Mouse (Mus musculus): ENCODE measurements at regions not wholly inside any gene's neighbourhood (a gene's known extent, or its start where the extent isn't known, plus 50 kb on each side); places are given as distances from the start of the nearest gene placed in this dataset.

GRCm38 (mm10) chr3:61092031-61092430, 89.4 kb downstream of the P2ry1 start:
- Histone ChIP-seq H3K27me3 (ENCODE audit: control insufficient read depth, insufficient read depth, low read length) (no peaks in the 10 kb centered on the region), H3K4me3 (ENCODE audit: low read depth, low read length) (no peak overlapping the region), H3K9me3 (ENCODE audit: control insufficient read depth, low read length) (no peaks in the 10 kb centered on the region), H3K4me2 (replicated peaks; ENCODE audit: low read depth, low read length) (no peak overlapping the region), H3K4me1 (replicated peaks; ENCODE audit: control insufficient read depth, insufficient read depth, low read length) (no peaks in the 10 kb centered on the region), H3K9ac (ENCODE audit: low read depth, low read length) (no peak overlapping the region), H3K36me3 (ENCODE audit: control insufficient read depth, insufficient read depth, low read length) (no peaks in the 10 kb centered on the region), H3K27ac (ENCODE audit: low read depth, low read length) (no peak overlapping the region)
- 100% methylated on average over 2 of the region's 2 CpGs for WGBS
- ATAC-seq (ENCODE audit: low FRiP score) (no peak), DNase-seq (ENCODE audit: low spot score) (no peak)

- Histone ChIP-seq H3K9ac (ENCODE audit: low read depth, low read length) (no peak overlapping the region), H3K27ac (ENCODE audit: low read depth, low read length) (no peak overlapping the region), H3K4me3 (ENCODE audit: low read depth, low read length) (no peak overlapping the region), H3K27me3 (ENCODE audit: control insufficient read depth, insufficient read depth, low read length) (no peaks in the 10 kb centered on the region), H3K36me3 (ENCODE audit: control insufficient read depth, insufficient read depth, low read length) (no peaks in the 10 kb centered on the region), H3K4me1 (replicated peaks; ENCODE audit: control insufficient read depth, insufficient read depth, low read length) (no peaks in the 10 kb centered on the region), H3K4me2 (replicated peaks; ENCODE audit: low read depth, low read length) (no peak overlapping the region), H3K9me3 (ENCODE audit: control insufficient read depth, low read length) (no peaks in the 10 kb centered on the region)
- ATAC-seq (ENCODE audit: low FRiP score): no peak
- DNase-seq (ENCODE audit: low spot score): no peak
These were observed 113.8 kb downstream of the P2ry1 start for GRCm38 (mm10) chr3:61116364-61116763.

- H3K9ac ChIP-seq (ENCODE audit: low read depth, low read length): no peak overlapping the region
- no peaks in the 10 kb centered on the region for H3K36me3 ChIP-seq (ENCODE audit: control insufficient read depth, insufficient read depth, low read length)
- no peaks in the 10 kb centered on the region for H3K9me3 ChIP-seq (ENCODE audit: control insufficient read depth, low read length)
- H3K4me1 ChIP-seq (replicated peaks; ENCODE audit: control insufficient read depth, insufficient read depth, low read length): no peaks in the 10 kb centered on the region
- H3K4me2 ChIP-seq (replicated peaks; ENCODE audit: low read depth, low read length): no peak overlapping the region
- WGBS: 86% methylated on average over 1 of the region's 1 CpGs
- no peaks in the 10 kb centered on the region for H3K27me3 ChIP-seq (ENCODE audit: control insufficient read depth, insufficient read depth, low read length)
- no peak for ATAC-seq (ENCODE audit: low FRiP score)
- no peak for DNase-seq (ENCODE audit: low spot score)
- H3K27ac ChIP-seq (ENCODE audit: low read depth, low read length): no peak overlapping the region
- no peak overlapping the region for H3K4me3 ChIP-seq (ENCODE audit: low read depth, low read length)
These were observed 130.5 kb downstream of the P2ry1 start for GRCm38 (mm10) chr3:61133096-61133495.

DNA sequence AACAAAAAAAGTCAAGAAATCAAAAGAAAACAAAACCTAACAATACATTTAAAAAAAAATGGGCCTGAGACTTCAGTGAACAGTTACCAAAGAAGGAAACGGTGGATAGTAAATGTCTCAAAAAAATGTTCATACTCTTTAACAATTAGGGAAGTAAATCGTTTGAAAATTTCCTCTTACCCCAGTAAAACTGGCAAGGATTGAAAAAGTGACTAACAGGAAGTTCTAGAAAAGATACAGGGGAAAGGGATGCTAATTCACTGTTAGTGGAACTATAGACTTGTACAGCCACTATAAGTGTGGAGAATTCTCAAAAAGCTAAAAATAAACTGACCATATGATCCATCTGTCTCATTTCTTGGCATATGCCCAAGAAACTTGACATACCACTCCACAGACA, 151.5 kb downstream of the P2ry1 start:
- no peaks in the 10 kb centered on the region for H3K27me3 ChIP-seq (ENCODE audit: control insufficient read depth, insufficient read depth, low read length)
- 91% methylated on average over 2 of the region's 2 CpGs for WGBS
- no peak overlapping the region for H3K9ac ChIP-seq (ENCODE audit: low read depth, low read length)
- DNase-seq (ENCODE audit: low spot score) (no peak), ATAC-seq (ENCODE audit: low FRiP score) (no peak)
- no peaks in the 10 kb centered on the region for H3K9me3 ChIP-seq (ENCODE audit: control insufficient read depth, low read length)
- no peak overlapping the region for H3K4me2 ChIP-seq (replicated peaks; ENCODE audit: low read depth, low read length)
- no peaks in the 10 kb centered on the region for H3K4me1 ChIP-seq (replicated peaks; ENCODE audit: control insufficient read depth, insufficient read depth, low read length)
- H3K4me3 ChIP-seq (ENCODE audit: low read depth, low read length): no peak overlapping the region
- H3K36me3 ChIP-seq (ENCODE audit: control insufficient read depth, insufficient read depth, low read length): no peaks in the 10 kb centered on the region
- no peak overlapping the region for H3K27ac ChIP-seq (ENCODE audit: low read depth, low read length)

- H3K9ac ChIP-seq (ENCODE audit: low read depth, low read length): no peak overlapping the region
- no peaks in the 10 kb centered on the region for H3K9me3 ChIP-seq (ENCODE audit: control insufficient read depth, low read length)
- no peak overlapping the region for H3K27ac ChIP-seq (ENCODE audit: low read depth, low read length)
- no peak overlapping the region for H3K4me3 ChIP-seq (ENCODE audit: low read depth, low read length)
- no peaks in the 10 kb centered on the region for H3K27me3 ChIP-seq (ENCODE audit: control insufficient read depth, insufficient read depth, low read length)
- no peaks in the 10 kb centered on the region for H3K4me1 ChIP-seq (replicated peaks; ENCODE audit: control insufficient read depth, insufficient read depth, low read length)
- H3K36me3 ChIP-seq (ENCODE audit: control insufficient read depth, insufficient read depth, low read length): no peaks in the 10 kb centered on the region
- H3K4me2 ChIP-seq (replicated peaks; ENCODE audit: low read depth, low read length): no peak overlapping the region
- no peak for ATAC-seq (ENCODE audit: low FRiP score)
- no peak for DNase-seq (ENCODE audit: low spot score)
- 81% methylated on average over 4 of the region's 4 CpGs for WGBS
These were observed 157.2 kb downstream of the P2ry1 start for GRCm38 (mm10) chr3:61159811-61160210.

DNA sequence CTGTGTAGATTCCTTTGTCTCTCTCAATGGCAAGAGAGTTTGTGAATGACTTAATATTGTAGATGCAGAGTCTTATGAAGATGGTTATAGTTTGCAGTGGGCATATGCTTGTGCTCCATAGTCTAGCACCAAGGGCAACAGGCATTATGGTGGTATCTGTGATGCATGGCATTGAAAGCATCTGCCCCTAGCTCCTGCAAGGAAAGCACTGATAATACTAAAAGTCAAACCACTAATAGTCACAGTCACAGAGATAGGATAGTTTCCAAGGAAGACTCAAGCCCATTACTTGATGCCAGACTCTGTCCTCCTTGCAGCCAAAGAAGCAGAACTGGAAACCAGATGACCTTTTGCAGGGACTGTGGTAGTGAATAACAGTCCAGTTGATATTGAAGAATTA, 158.8 kb downstream of the P2ry1 start:
- no peaks in the 10 kb centered on the region for H3K36me3 ChIP-seq (ENCODE audit: control insufficient read depth, insufficient read depth, low read length)
- H3K9me3 ChIP-seq (ENCODE audit: control insufficient read depth, low read length): no peaks in the 10 kb centered on the region
- DNase-seq (ENCODE audit: low spot score): no peak
- no peaks in the 10 kb centered on the region for H3K27me3 ChIP-seq (ENCODE audit: control insufficient read depth, insufficient read depth, low read length)
- H3K27ac ChIP-seq (ENCODE audit: low read depth, low read length): no peak overlapping the region
- H3K4me2 ChIP-seq (replicated peaks; ENCODE audit: low read depth, low read length): no peak overlapping the region
- ATAC-seq (ENCODE audit: low FRiP score): no peak
- H3K4me3 ChIP-seq (ENCODE audit: low read depth, low read length): no peak overlapping the region
- no peaks in the 10 kb centered on the region for H3K4me1 ChIP-seq (replicated peaks; ENCODE audit: control insufficient read depth, insufficient read depth, low read length)
- H3K9ac ChIP-seq (ENCODE audit: low read depth, low read length): no peak overlapping the region

DNA sequence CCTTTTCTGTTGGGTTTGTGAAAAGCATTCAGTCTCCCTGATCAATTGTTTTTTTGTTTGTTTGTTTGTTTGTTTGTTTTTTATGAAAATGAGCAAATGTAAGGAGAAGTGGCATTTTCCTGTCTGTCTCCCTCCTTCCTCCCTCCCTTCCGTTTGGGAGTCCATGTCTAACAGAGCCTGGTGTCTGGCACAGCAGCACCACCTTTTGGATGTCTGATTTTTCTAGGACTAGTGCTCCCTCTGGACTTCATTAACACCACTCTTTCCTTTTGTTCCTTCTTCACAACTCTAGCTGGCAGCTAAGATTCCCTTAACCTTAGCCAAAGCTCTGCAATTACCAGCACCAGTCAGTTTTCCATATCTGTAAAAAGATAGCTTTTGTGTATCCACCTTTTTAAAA, 175.6 kb upstream of the Rap2b start:
- DNase-seq (ENCODE audit: low spot score) (no peak), ATAC-seq (ENCODE audit: low FRiP score) (no peak)
- 30% methylated on average over 1 of the region's 1 CpGs for WGBS
- Histone ChIP-seq H3K4me3 (ENCODE audit: low read depth, low read length) (no peak overlapping the region), H3K27me3 (ENCODE audit: control insufficient read depth, insufficient read depth, low read length) (no peaks in the 10 kb centered on the region), H3K9me3 (ENCODE audit: control insufficient read depth, low read length) (no peaks in the 10 kb centered on the region), H3K4me1 (replicated peaks; ENCODE audit: control insufficient read depth, insufficient read depth, low read length) (no peaks in the 10 kb centered on the region), H3K9ac (ENCODE audit: low read depth, low read length) (no peak overlapping the region), H3K4me2 (replicated peaks; ENCODE audit: low read depth, low read length) (no peak overlapping the region), H3K27ac (ENCODE audit: low read depth, low read length) (no peak overlapping the region), H3K36me3 (ENCODE audit: control insufficient read depth, insufficient read depth, low read length) (no peaks in the 10 kb centered on the region)

- ATAC-seq (ENCODE audit: low FRiP score): no peak
- H3K9me3 ChIP-seq (ENCODE audit: control insufficient read depth, low read length): no peaks in the 10 kb centered on the region
- no peak for DNase-seq (ENCODE audit: low spot score)
- no peak overlapping the region for H3K4me2 ChIP-seq (replicated peaks; ENCODE audit: low read depth, low read length)
- no peaks in the 10 kb centered on the region for H3K4me1 ChIP-seq (replicated peaks; ENCODE audit: control insufficient read depth, insufficient read depth, low read length)
- no peak overlapping the region for H3K4me3 ChIP-seq (ENCODE audit: low read depth, low read length)
- H3K27me3 ChIP-seq (ENCODE audit: control insufficient read depth, insufficient read depth, low read length): no peaks in the 10 kb centered on the region
- H3K9ac ChIP-seq (ENCODE audit: low read depth, low read length): no peak overlapping the region
- H3K27ac ChIP-seq (ENCODE audit: low read depth, low read length): no peak overlapping the region
- no peaks in the 10 kb centered on the region for H3K36me3 ChIP-seq (ENCODE audit: control insufficient read depth, insufficient read depth, low read length)
These were observed 172.8 kb upstream of the Rap2b start for GRCm38 (mm10) chr3:61188662-61189061.

GRCm38 (mm10) chr3:61216562-61216961, 144.9 kb upstream of the Rap2b start:
- no peak for ATAC-seq (ENCODE audit: low FRiP score)

More at GRCm38 (mm10) chr3:61216562-61216961, 144.9 kb upstream of the Rap2b start:
- DNase-seq (ENCODE audit: low spot score): no peak
- no peak overlapping the region for H3K4me3 ChIP-seq (ENCODE audit: low read depth, low read length)
- H3K9me3 ChIP-seq (ENCODE audit: control insufficient read depth, low read length): no peaks in the 10 kb centered on the region
- WGBS: 72% methylated on average over 4 of the region's 4 CpGs
- no peaks in the 10 kb centered on the region for H3K4me1 ChIP-seq (replicated peaks; ENCODE audit: control insufficient read depth, insufficient read depth, low read length)
- no peak overlapping the region for H3K4me2 ChIP-seq (replicated peaks; ENCODE audit: low read depth, low read length)
- no peaks in the 10 kb centered on the region for H3K27me3 ChIP-seq (ENCODE audit: control insufficient read depth, insufficient read depth, low read length)
- no peak overlapping the region for H3K27ac ChIP-seq (ENCODE audit: low read depth, low read length)
- no peaks in the 10 kb centered on the region for H3K36me3 ChIP-seq (ENCODE audit: control insufficient read depth, insufficient read depth, low read length)
- H3K9ac ChIP-seq (ENCODE audit: low read depth, low read length): no peak overlapping the region

Data from hindbrain, embryonic 11.5 days (tissue).